Mouse (Mus musculus) liver, embryonic 14.5 days (tissue): ENCODE data around the gene Plekha4. TPM values are rescaled to one million over a fixed set of nuclear protein-coding genes. Genes with fewer than 3 reads are reported as not detected.

Source experiments
- ATAC-seq: fragments of 200-750 bp; cut with Nextera tagmentation; 2 replicates; pipeline ENCODE4 v1.8.0; 2017; ENCODE audit warnings: moderate number of reproducible peaks, mild to moderate bottlenecking, moderate library complexity; ENCODE audit not compliant: insufficient read depth
- DNase-seq, 3 experiments: peaks; one replicate each; pipeline ENCODE4 v3.0.0-alpha.2; 2012 to 2013; ENCODE audit warnings: low read depth in 3 of 3, low spot score in 3 of 3
- H3K27ac ChIP-seq: fragments of 300-500 bp; sonication (generic); 2 replicates; pipeline ENCODE4 v1.5.1; 2014; ENCODE audit warnings: moderate library complexity, mild to moderate bottlenecking, control low read depth, inconsistent platforms
- H3K27me3 ChIP-seq: fragments of 300-500 bp; sonication (generic); 2 replicates; pipeline ENCODE4 v1.6.1; 2014; ENCODE audit warnings: mild to moderate bottlenecking, low read length, moderate library complexity; ENCODE audit not compliant: control insufficient read depth, insufficient read depth
- H3K36me3 ChIP-seq: fragments of 300-500 bp; sonication (generic); replicated peaks from 2 replicates; pipeline ENCODE4 v1.6.1; 2014; ENCODE audit warnings: low read depth; ENCODE audit not compliant: control insufficient read depth, insufficient read depth
- H3K4me1 ChIP-seq, 2 experiments: fragments of 200-500 bp in 1 of 2; fragments of 300-500 bp in 1 of 2; sonication (generic) in 1 of 2; replicated peaks; 2 replicates each; pipeline ENCODE4 v1.6.1; 2012 to 2014; ENCODE audit warnings: antibody characterized with exemption in 1 of 2, inconsistent platforms in 1 of 2, low read length in 1 of 2; ENCODE audit not compliant: control insufficient read depth in 2 of 2, insufficient read depth in 2 of 2
- H3K4me2 ChIP-seq: fragments of 300-500 bp; sonication (generic); 2 replicates; pipeline ENCODE4 v1.6.1; 2014; ENCODE audit warnings: low read depth, mild to moderate bottlenecking, control low read depth, moderate library complexity
- H3K4me3 ChIP-seq, 2 experiments: fragments of 200-500 bp in 1 of 2; fragments of 300-500 bp in 1 of 2; sonication (generic) in 1 of 2; 2 replicates each; pipeline ENCODE4 v1.5.1; 2012 to 2014; ENCODE audit warnings: low read depth in 2 of 2, low read length in 2 of 2, mild to moderate bottlenecking in 2 of 2, control low read depth in 1 of 2, inconsistent platforms in 1 of 2, moderate library complexity in 1 of 2; ENCODE audit not compliant: insufficient read depth in 1 of 2
- H3K9ac ChIP-seq: fragments of 300-500 bp; sonication (generic); replicated peaks from 2 replicates; pipeline ENCODE4 v1.6.1; 2014; ENCODE audit warnings: mild to moderate bottlenecking, control low read depth, moderate library complexity
- H3K9me3 ChIP-seq: fragments of 300-500 bp; sonication (generic); 2 replicates; pipeline ENCODE4 v1.6.1; 2016; ENCODE audit warnings: low read length, mixed read lengths; ENCODE audit not compliant: control insufficient read depth
- CTCF ChIP-seq: IDR thresholded peaks from 2 replicates; pipeline ENCODE4 v1.5.1; 2016; ENCODE audit warnings: antibody characterized with exemption, low read depth, control low read depth
- EP300 ChIP-seq: IDR thresholded peaks from 2 replicates; pipeline ENCODE4 v1.6.1; 2016; ENCODE audit warnings: antibody characterized with exemption, low read depth
- WGBS: fragments of 180-500 bp; shearing (Covaris S2); extraction: QIAGEN DNeasy Blood & Tissue Kit; methylation state at CpG from one replicate; pipeline ENCODE4 v1.1.7; 2014; ENCODE audit not compliant: insufficient replicate concordance; 5-methylcytosine and 5-hydroxymethylcytosine counted together
- polyA plus RNA-seq, 2 experiments: library from polyadenylated mRNA; depleted of rRNA in 1 of 2; stranded (reverse) in 1 of 2; unstranded in 1 of 2; fragments of >200 nt; fragmentation: Nextera tagmentation in 1 of 2; extraction: Ambion mirVana in 1 of 2; gene quantifications; 2 replicates each; pipeline versions ENCODE4 v1.2.1 to v1.2.3; 2012 to 2014

Plekha4 gene
- polyA plus RNA-seq, 2 experiments, result 0.41 to 0.90 TPM

- 59% methylated on average over 1 of the region's 1 CpGs for WGBS
These were observed 18.4 kb downstream of the Plekha4 start for GRCm38 (mm10) chr7:45544525-45544924.

GRCm38 (mm10) chr7:45549641-45550436 is 23.7 kb downstream of the Plekha4 start:
- no peak for DNase-seq
- 77% methylated on average over 16 of the region's 16 CpGs for WGBS
- Histone ChIP-seq H3K9ac (no peak overlapping the region), H3K4me3 (no peak overlapping the region), H3K4me2 (no peak overlapping the region), H3K4me1 (no peaks in the 10 kb centered on the region), H3K36me3 (no peaks in the 10 kb centered on the region), H3K27ac (no peak overlapping the region), H3K9me3 (no peaks in the 10 kb centered on the region), H3K27me3 (no peaks in the 10 kb centered on the region)
- no peak for ATAC-seq
- TF ChIP-seq EP300 (no peak), CTCF (no peak)

More at GRCm38 (mm10) chr7:45544525-45544924, 18.4 kb downstream of the Plekha4 start:
- no peak for ATAC-seq
- no peak for DNase-seq
- no peak overlapping the region for H3K27ac ChIP-seq
- H3K4me3 ChIP-seq, result no peak overlapping the region
- H3K27me3 ChIP-seq, result no peaks in the 10 kb centered on the region
- peak; percentile 47; the same call in 1 of the 2 replicates for TF ChIP-seq CTCF
- TF ChIP-seq EP300, result no peak
- peaks cover 3% of the 10 kb centered on the region; the same call in 1 of the 2 replicates for H3K9me3 ChIP-seq
- H3K4me1 ChIP-seq, result no peaks in the 10 kb centered on the region
- no peaks in the 10 kb centered on the region for H3K36me3 ChIP-seq
- H3K9ac ChIP-seq, result no peak overlapping the region
- H3K4me2 ChIP-seq, result no peak overlapping the region

GRCm38 (mm10) chr7:45550821-45551511 is 24.8 kb downstream of the Plekha4 start:
- TF ChIP-seq EP300 (no peak), CTCF (no peak)
- Histone ChIP-seq H3K36me3 (no peaks in the 10 kb centered on the region), H3K4me2 (no peak overlapping the region), H3K4me3 (no peak overlapping the region), H3K9ac (no peak overlapping the region), H3K27me3 (no peaks in the 10 kb centered on the region), H3K9me3 (no peaks in the 10 kb centered on the region), H3K4me1 (no peaks in the 10 kb centered on the region), H3K27ac (no peak overlapping the region)
- 67% methylated on average over 11 of the region's 11 CpGs for WGBS
- ATAC-seq (no peak), DNase-seq (no peak)

- Histone ChIP-seq H3K27ac (no peak overlapping the region), H3K9me3 (no peaks in the 10 kb centered on the region), H3K27me3 (no peaks in the 10 kb centered on the region), H3K4me2 (no peak overlapping the region), H3K4me1 (no peaks in the 10 kb centered on the region), H3K4me3 (no peak overlapping the region), H3K9ac (no peak overlapping the region), H3K36me3 (no peaks in the 10 kb centered on the region)
- DNase-seq, result no peak
- 54% methylated on average over 8 of the region's 8 CpGs for WGBS
- no peak for ATAC-seq
- no peak for TF ChIP-seq EP300
- TF ChIP-seq CTCF, result no peak
These were observed 25.4 kb downstream of the Plekha4 start for GRCm38 (mm10) chr7:45551512-45551883.

- Histone ChIP-seq H3K36me3 (no peaks in the 10 kb centered on the region), H3K4me1 (no peaks in the 10 kb centered on the region), H3K27me3 (no peaks in the 10 kb centered on the region), H3K4me3 (no peak overlapping the region), H3K27ac (no peak overlapping the region), H3K9me3 (no peaks in the 10 kb centered on the region), H3K9ac (no peak overlapping the region), H3K4me2 (no peak overlapping the region)
- no peak for TF ChIP-seq CTCF
- no peak for TF ChIP-seq EP300
- ATAC-seq, result no peak
- 57% methylated on average over 8 of the region's 8 CpGs for WGBS
- no peak for DNase-seq
These were observed 27.4 kb downstream of the Plekha4 start for GRCm38 (mm10) chr7:45553519-45553918.
